Mouse (Mus musculus) olfactory bulb, adult 2 months (tissue): Measurements from ENCODE around the gene Serpina3a.

Experiments used
- CTCF ChIP-seq: fragments of 200-500 bp; IDR thresholded peaks from 2 replicates; pipeline ENCODE4 v1.5.1; 2012; ENCODE audit warnings: low read depth, mild to moderate bottlenecking, low read length, moderate library complexity; ENCODE audit not compliant: insufficient read depth
- POLR2A ChIP-seq: fragments of 200-500 bp; IDR thresholded peaks from 2 replicates; pipeline ENCODE4 v1.6.1; 2012; ENCODE audit warnings: mild to moderate bottlenecking, low read depth, low read length, moderate library complexity; ENCODE audit not compliant: insufficient read depth

- TF ChIP-seq CTCF (no peak), POLR2A (no peak)
Measured at GRCm38 (mm10) chr12:104153656-104154055, 41.1 kb downstream of the Serpina3a start, which contains the start of gene Serpina3c.
